Mouse (Mus musculus) spleen, adult 2 months (tissue): ENCODE results near the gene Ctu2. TPM values are rescaled to one million over a fixed set of nuclear protein-coding genes. Genes with fewer than 3 reads are reported as not detected.
A peak's percentile ranks its signal among the peaks of the same experiment; 100 is the strongest.

Source experiments
- DNase-seq, 2 experiments: peaks; one replicate each; pipeline versions ENCODE4 v3.0.0 to v3.0.0-alpha.2; 2012 to 2021; ENCODE audit warnings: low spot score in 2 of 2, low read depth in 1 of 2
- H3K27ac ChIP-seq: fragments of 200-500 bp; 2 replicates; pipeline ENCODE4 v1.5.1; 2012; ENCODE audit warnings: low read length, inconsistent platforms; ENCODE audit not compliant: insufficient read depth
- H3K27me3 ChIP-seq: fragments of 200-500 bp; 2 replicates; pipeline ENCODE4 v1.6.1; 2012; ENCODE audit warnings: mild to moderate bottlenecking, moderate library complexity, low read length, inconsistent platforms; ENCODE audit not compliant: control insufficient read depth, insufficient read depth
- H3K36me3 ChIP-seq: fragments of 200-500 bp; 2 replicates; pipeline ENCODE4 v1.6.1; 2012; ENCODE audit warnings: mild to moderate bottlenecking, low read length, inconsistent platforms; ENCODE audit not compliant: control insufficient read depth, insufficient read depth
- H3K4me1 ChIP-seq: fragments of 200-500 bp; 2 replicates; pipeline ENCODE4 v1.6.1; 2011; ENCODE audit warnings: inconsistent platforms; ENCODE audit not compliant: control insufficient read depth, insufficient read depth, insufficient read length
- H3K4me3 ChIP-seq: fragments of 200-500 bp; 2 replicates; pipeline ENCODE4 v1.5.1; 2011; ENCODE audit warnings: mild to moderate bottlenecking, inconsistent platforms; ENCODE audit not compliant: insufficient read depth, insufficient read length; ENCODE audit errors: extremely low read depth
- CTCF ChIP-seq: fragments of 200-500 bp; IDR thresholded peaks from 2 replicates; pipeline ENCODE4 v1.5.1; 2011; ENCODE audit warnings: mild to moderate bottlenecking, inconsistent platforms; ENCODE audit not compliant: insufficient read depth, insufficient read length, insufficient replicate concordance; ENCODE audit errors: extremely low read depth
- POLR2A ChIP-seq: fragments of 200-500 bp; IDR thresholded peaks from 2 replicates; pipeline ENCODE4 v1.6.1; 2011; ENCODE audit warnings: low read depth, low read length, inconsistent platforms
- WGBS: fragments of 180-500 bp; shearing (Covaris S2); methylation state at CpG from one replicate; pipeline ENCODE4 v1.1.7; 2018; 5-methylcytosine and 5-hydroxymethylcytosine counted together
- polyA plus RNA-seq: library from polyadenylated mRNA; depleted of rRNA; stranded (reverse); fragments of >200 nt; gene quantifications from 2 replicates; pipeline ENCODE4 v1.2.3, GENCODE M21; 2012

Ctu2 gene
- polyA plus RNA-seq, 1 experiment: 40.8 TPM

DNA sequence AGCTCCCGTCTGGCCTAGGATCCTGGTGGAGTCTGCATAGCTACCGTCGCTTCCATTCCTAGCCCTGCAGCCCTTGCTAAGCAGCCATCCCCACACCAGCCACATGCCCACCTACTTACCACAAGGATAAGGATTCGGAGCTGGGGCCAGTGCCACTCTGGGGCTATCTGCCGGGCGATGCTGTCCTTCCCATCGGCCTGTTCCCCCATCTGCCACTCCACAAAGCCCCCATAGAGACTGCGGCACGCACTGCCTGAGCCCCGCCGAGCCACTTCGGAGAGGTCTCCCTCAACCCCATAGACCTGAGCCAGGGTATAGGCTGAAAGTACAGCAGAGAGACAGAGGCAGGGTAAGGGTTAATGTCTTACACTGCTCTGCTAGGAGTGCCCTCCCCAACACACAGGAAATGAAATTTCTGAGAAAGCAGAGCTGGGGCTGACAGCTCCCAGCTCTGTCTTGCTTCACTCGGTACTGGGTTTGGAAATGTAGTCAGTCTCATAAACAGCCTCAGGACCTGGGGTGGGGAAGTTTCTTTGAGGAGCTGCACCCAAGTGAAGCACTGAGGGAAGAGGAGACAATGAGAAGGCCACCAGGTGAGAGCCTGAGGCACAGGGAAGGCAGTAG, 38.1 kb upstream of the Ctu2 start:
- DNase-seq: no peak
- Histone ChIP-seq H3K36me3 (no peaks in the 10 kb centered on the region; the same call in 1 of the 2 replicates), H3K27ac (peak overlapping the region; percentile 89), H3K4me1 (peaks cover 24% of the 10 kb centered on the region), H3K4me3 (peak overlapping the region; percentile 56), H3K27me3 (no peaks in the 10 kb centered on the region)
- 63% methylated on average over 13 of the region's 13 CpGs for WGBS
- TF ChIP-seq CTCF (no peak), POLR2A (no peak)

DNA sequence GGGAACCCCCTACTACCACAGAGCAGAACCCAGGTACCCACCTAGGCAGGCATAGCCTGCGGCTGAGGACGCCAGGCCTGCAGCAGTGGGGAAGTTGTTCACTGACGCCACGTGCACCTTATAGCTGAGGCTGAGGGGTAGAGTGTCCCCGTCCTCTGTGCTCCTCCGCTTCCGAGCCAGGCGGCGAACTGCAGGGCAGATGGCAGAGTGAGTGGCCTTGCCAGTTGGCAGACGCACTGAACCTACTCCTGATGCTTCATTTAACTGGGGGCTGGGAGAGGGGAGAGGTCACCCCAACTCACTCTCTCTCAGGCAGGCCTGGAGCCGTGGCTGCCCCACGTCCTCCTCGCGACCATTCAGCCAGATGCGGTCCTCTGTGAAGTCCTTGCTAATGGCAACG, 36.6 kb upstream of the Ctu2 start:
- Histone ChIP-seq H3K4me1 (peaks cover 21% of the 10 kb centered on the region), H3K27ac (no peak overlapping the region), H3K36me3 (no peaks in the 10 kb centered on the region; the same call in 1 of the 2 replicates), H3K4me3 (no peak overlapping the region), H3K27me3 (no peaks in the 10 kb centered on the region)
- no peak for TF ChIP-seq CTCF
- no peak for TF ChIP-seq POLR2A
- WGBS: 92% methylated on average over 16 of the region's 16 CpGs
- DNase-seq: no peak

DNA sequence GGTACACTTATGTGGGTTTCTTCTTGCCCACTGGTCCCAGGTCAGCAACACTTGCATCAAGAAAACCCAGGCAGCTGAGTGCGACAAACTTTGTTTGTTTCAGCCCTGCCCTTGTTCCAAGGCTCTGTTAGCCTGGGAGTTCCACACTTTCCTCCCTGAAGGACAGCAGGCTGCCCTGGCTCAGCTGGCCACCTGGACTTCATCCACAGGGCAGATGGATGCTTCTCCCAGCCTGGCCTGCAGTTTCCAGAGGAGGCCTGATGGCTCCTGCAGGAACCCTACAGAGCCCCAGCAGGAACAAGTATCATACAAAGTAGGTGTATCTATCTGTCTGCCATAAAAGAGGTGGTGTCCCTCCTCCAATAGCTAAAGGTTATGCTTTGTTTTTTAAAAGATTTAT, 34.6 kb upstream of the Ctu2 start:
- no peak overlapping the region for H3K4me3 ChIP-seq

DNA sequence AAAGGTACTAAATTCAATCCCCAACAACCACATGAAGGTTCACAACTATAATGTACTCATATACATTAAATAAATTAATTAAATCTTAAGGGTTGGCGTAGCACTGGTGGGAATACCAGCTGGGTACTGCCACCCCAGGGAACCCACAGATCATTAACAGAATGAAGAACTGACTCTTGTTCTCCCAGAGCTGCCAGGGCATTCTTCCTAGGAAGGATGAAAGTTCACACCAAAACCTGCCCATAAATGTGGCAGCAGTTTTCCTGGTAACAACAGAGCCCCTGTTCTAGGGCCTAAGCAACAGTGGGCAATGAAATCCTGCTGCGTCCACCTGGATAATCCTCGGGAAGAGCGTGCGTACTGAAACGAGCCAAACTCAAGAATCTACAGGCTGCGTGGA, 33.6 kb upstream of the Ctu2 start:
- H3K4me3 ChIP-seq: peak overlapping the region; percentile 76; the same call in 1 of the 2 replicates
- DNase-seq: no peak
- no peaks in the 10 kb centered on the region; the same call in 1 of the 2 replicates for H3K36me3 ChIP-seq
- WGBS: 56% methylated on average over 7 of the region's 7 CpGs
- no peak overlapping the region for H3K27ac ChIP-seq
- no peak for TF ChIP-seq POLR2A
- TF ChIP-seq CTCF: no peak
- peaks cover 17% of the 10 kb centered on the region for H3K4me1 ChIP-seq
- H3K27me3 ChIP-seq: no peaks in the 10 kb centered on the region

More for the DNA sequence above, 34.6 kb upstream of the Ctu2 start:
- Histone ChIP-seq H3K27me3 (no peaks in the 10 kb centered on the region), H3K4me1 (peaks cover 23% of the 10 kb centered on the region), H3K36me3 (no peaks in the 10 kb centered on the region; the same call in 1 of the 2 replicates), H3K27ac (no peak overlapping the region)
- DNase-seq: no peak
- TF ChIP-seq CTCF (no peak), POLR2A (no peak)
- WGBS: 91% methylated on average over 1 of the region's 1 CpGs

DNA sequence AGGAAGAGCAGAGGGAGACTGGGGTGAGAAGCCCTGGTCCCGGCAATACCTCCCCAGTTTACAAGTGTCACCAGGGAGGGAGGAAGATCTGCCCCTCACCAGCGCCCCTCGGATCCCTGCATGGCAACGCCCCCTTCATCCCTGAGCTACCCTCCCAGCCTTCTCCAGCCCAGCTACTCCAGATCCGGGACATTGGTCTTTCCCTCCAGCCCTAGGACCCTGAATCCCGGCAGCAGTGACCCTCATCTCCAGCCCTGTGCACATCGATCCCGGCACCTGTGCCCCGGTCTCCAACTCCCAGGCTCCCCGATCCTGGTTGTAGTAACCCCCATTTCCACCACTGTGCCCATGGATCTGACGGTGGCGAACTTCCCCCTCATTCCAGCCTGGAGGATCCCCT, 33.2 kb upstream of the Ctu2 start:
- peaks cover 13% of the 10 kb centered on the region for H3K4me1 ChIP-seq
- no peaks in the 10 kb centered on the region for H3K27me3 ChIP-seq
- no peak for TF ChIP-seq CTCF
- TF ChIP-seq POLR2A: no peak
- 2% methylated on average over 12 of the region's 12 CpGs for WGBS
- no peak for DNase-seq
- peak overlapping the region; percentile 76 for H3K4me3 ChIP-seq
- H3K36me3 ChIP-seq: no peaks in the 10 kb centered on the region; the same call in 1 of the 2 replicates
- no peak overlapping the region for H3K27ac ChIP-seq

DNA sequence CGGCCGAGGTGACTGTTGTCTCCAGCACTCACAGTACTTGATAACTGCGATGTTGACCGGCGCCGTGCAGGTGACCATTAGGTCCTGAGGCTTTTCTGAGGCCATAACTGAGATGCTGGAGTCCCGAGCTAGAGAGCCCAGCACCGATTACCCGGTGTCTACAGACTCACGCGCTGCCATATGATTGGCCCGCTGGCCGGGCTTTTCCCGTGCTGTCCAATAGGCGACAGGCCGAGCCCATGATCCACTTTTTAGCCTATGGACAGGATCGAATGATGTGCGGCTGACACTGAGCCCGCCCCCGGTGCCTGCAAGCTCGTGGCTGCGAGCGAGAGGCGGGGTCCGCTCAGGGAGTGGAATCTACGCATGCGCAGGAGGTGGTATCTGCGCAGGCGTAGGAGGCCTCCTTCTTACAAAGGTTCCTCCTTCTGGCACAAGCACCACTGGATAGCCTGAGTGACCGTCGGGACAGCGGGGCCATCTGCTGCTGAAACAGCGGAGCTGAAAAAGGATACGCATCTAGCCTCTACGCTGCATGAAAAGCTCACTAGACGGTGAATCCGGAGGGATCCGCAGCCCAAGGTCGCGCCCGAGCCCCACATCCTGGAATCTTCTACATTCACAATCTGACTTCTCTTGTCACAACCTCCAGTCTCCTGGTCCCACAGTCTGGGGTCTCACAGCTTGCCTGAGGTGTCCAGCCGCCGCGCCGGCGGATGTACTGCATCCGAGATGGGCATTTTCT, 32.5 kb upstream of the Ctu2 start, which contains the start of gene Mvd:
Gene Mvd (minus strand): TSS at position 161 of the 745 bp plus-strand sequence.
- WGBS: under 1% methylated on average over 47 of the region's 47 CpGs
- peak; percentile 97 to 98 for DNase-seq
- no peaks in the 10 kb centered on the region for H3K27me3 ChIP-seq

More for the DNA sequence above, 32.5 kb upstream of the Ctu2 start, which contains the start of gene Mvd:
- Histone ChIP-seq H3K36me3 (no peaks in the 10 kb centered on the region; the same call in 1 of the 2 replicates), H3K4me3 (peak within 1 kb of the TSS; percentile 76), H3K27ac (peak within 1 kb of the TSS; percentile 74), H3K4me1 (peaks cover 7% of the 10 kb centered on the region; the same call in 1 of the 2 replicates)
- TF ChIP-seq POLR2A: peak; percentile 88; the same call in 1 of the 2 replicates
- TF ChIP-seq CTCF: peak; percentile 38; the same call in 1 of the 2 replicates
